Mouse (Mus musculus): ENCODE data around the gene Ppp4r3b. TPM values are rescaled to one million over a fixed set of nuclear protein-coding genes. Genes with fewer than 3 reads are reported as not detected.

Ppp4r3b gene
- polyA plus RNA-seq, 1 experiment from 2014 or later, result 38.8 TPM

DNA sequence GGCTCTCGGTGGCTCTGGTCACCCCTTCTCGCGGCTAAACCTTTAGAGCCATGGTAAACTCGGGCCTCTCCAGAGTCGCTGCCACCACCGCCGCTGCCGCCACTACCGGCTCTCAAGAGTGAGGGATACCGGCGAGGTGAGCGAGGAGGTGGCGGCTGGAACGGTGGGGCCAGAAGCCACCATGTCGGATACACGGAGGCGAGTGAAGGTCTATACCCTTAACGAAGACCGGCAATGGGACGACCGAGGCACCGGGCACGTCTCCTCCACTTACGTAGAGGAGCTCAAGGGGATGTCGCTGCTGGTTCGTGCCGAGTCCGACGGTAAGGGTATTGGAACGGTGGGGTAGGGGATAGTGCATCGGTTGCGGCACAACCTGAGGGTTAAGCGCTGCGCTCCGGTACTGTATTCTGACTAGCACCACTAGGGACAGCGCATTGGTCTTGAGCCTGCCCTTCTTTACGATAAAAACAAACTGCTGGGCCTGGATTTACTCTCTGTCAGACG, 488 bp downstream of the Ppp4r3b start:
- H3K27ac ChIP-seq (replicated peaks in 1 of 2; ENCODE audit: control insufficient read depth in 1 of 2, insufficient read depth in 1 of 2, low read depth in 2 of 2, low read length in 2 of 2), result peak overlapping the region; percentile 96 to 99

GRCm38 (mm10) chr11:29173706-29174436, 1.2 kb downstream of the Ppp4r3b start:
- Histone ChIP-seq H3K9ac (ENCODE audit: low read length) (peak overlapping the region; percentile 100), H3K4me2 (ENCODE audit: low read length) (peak overlapping the region; percentile 66), H3K9me3 (ENCODE audit: control insufficient read depth, low read length) (no peaks in the 10 kb centered on the region), H3K4me3 (ENCODE audit: control insufficient read depth in 1 of 2, insufficient read depth in 1 of 2, low read depth in 1 of 2, low read length in 2 of 2) (peak overlapping the region; percentile 71 to 99), H3K27me3 (ENCODE audit: control insufficient read depth, insufficient read depth, low read length) (no peaks in the 10 kb centered on the region), H3K4me1 (ENCODE audit: control insufficient read depth in 2 of 2, insufficient read depth in 2 of 2, low read length in 2 of 2) (peaks cover 0 to 11% of the 10 kb centered on the region in 2 experiments; a peak in 2 of 4 replicates), H3K36me3 (ENCODE audit: control insufficient read depth, insufficient read depth, low read length) (peaks cover 9% of the 10 kb centered on the region), H3K27ac (replicated peaks in 1 of 2; ENCODE audit: control insufficient read depth in 1 of 2, insufficient read depth in 1 of 2, low read depth in 2 of 2, low read length in 2 of 2) (peak overlapping the region; percentile 9 to 99; a peak in 2 of 4 replicates)
- ATAC-seq (ENCODE audit: insufficient number of reproducible peaks, insufficient read depth, low FRiP score, low read depth), result no peak
- 3% methylated on average over 13 of the region's 13 CpGs for WGBS

More for the DNA sequence above, 488 bp downstream of the Ppp4r3b start:
- 0% methylated on average over 38 of the region's 38 CpGs for WGBS
- no peaks in the 10 kb centered on the region for H3K9me3 ChIP-seq (ENCODE audit: control insufficient read depth, low read length)
- H3K4me1 ChIP-seq (ENCODE audit: control insufficient read depth in 2 of 2, insufficient read depth in 2 of 2, low read length in 2 of 2), result peaks cover 0 to 11% of the 10 kb centered on the region in 2 experiments; a peak in 2 of 4 replicates
- H3K4me2 ChIP-seq (ENCODE audit: low read length), result peak overlapping the region; percentile 66
- H3K9ac ChIP-seq (ENCODE audit: low read length), result peak overlapping the region; percentile 100
- peak overlapping the region; percentile 71 to 99 for H3K4me3 ChIP-seq (ENCODE audit: control insufficient read depth in 1 of 2, insufficient read depth in 1 of 2, low read depth in 1 of 2, low read length in 2 of 2)
- 0 out of 2 replicates have a peak, but pooled peaks cover 3% of the 10 kb centered on the region for H3K36me3 ChIP-seq (ENCODE audit: control insufficient read depth, insufficient read depth, low read length)
- peak; percentile 71 for ATAC-seq (ENCODE audit: insufficient number of reproducible peaks, insufficient read depth, low FRiP score, low read depth)
- H3K27me3 ChIP-seq (ENCODE audit: control insufficient read depth, insufficient read depth, low read length), result no peaks in the 10 kb centered on the region

DNA sequence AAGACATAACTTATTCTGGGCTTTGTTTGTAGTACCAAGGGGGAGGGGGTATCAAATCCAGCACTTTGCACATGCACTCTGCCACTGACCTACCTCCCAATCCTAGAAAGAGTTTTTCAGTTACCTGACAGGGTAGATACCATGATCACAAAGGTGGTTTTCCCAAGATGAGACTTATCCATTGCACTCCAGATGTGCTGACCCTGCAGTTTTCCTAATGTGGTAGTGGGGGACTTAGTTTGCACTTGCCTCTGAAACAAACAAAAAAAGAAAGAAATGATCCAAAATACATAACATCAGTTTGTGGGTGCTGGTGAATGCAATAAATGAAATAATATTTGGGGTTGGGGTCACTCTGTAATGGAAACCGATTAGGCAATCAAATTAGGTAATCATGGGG, 6.6 kb downstream of the Ppp4r3b start:
- ATAC-seq (ENCODE audit: insufficient number of reproducible peaks, insufficient read depth, low FRiP score, low read depth), result no peak
- H3K27me3 ChIP-seq (ENCODE audit: control insufficient read depth, insufficient read depth, low read length), result no peaks in the 10 kb centered on the region
- H3K9ac ChIP-seq (ENCODE audit: low read length), result no peak overlapping the region
- H3K4me2 ChIP-seq (ENCODE audit: low read length), result no peak overlapping the region
- H3K36me3 ChIP-seq (ENCODE audit: control insufficient read depth, insufficient read depth, low read length), result peaks cover 31% of the 10 kb centered on the region
- no peaks in the 10 kb centered on the region for H3K9me3 ChIP-seq (ENCODE audit: control insufficient read depth, low read length)
- 100% methylated on average over 1 of the region's 1 CpGs for WGBS
- no peak overlapping the region for H3K27ac ChIP-seq (replicated peaks in 1 of 2; ENCODE audit: control insufficient read depth in 1 of 2, insufficient read depth in 1 of 2, low read depth in 2 of 2, low read length in 2 of 2)
- H3K4me3 ChIP-seq (ENCODE audit: control insufficient read depth in 1 of 2, insufficient read depth in 1 of 2, low read depth in 1 of 2, low read length in 2 of 2), result no peak overlapping the region
- H3K4me1 ChIP-seq (ENCODE audit: control insufficient read depth in 2 of 2, insufficient read depth in 2 of 2, low read length in 2 of 2), result peaks cover 4 to 11% of the 10 kb centered on the region in 2 experiments

- H3K36me3 ChIP-seq (ENCODE audit: control insufficient read depth, insufficient read depth, low read length), result peaks cover 44% of the 10 kb centered on the region
- H3K27ac ChIP-seq (replicated peaks in 1 of 2; ENCODE audit: control insufficient read depth in 1 of 2, insufficient read depth in 1 of 2, low read depth in 2 of 2, low read length in 2 of 2), result peak overlapping the region in 1 of 2 experiments; percentile 29; a peak in 1 of 4 replicates
- H3K9me3 ChIP-seq (ENCODE audit: control insufficient read depth, low read length), result no peaks in the 10 kb centered on the region
- H3K4me1 ChIP-seq (ENCODE audit: control insufficient read depth in 2 of 2, insufficient read depth in 2 of 2, low read length in 2 of 2), result peaks cover 4 to 11% of the 10 kb centered on the region in 2 experiments
- H3K27me3 ChIP-seq (ENCODE audit: control insufficient read depth, insufficient read depth, low read length), result no peaks in the 10 kb centered on the region
- no peak overlapping the region for H3K4me2 ChIP-seq (ENCODE audit: low read length)
- 64% methylated on average over 3 of the region's 3 CpGs for WGBS
- no peak for ATAC-seq (ENCODE audit: insufficient number of reproducible peaks, insufficient read depth, low FRiP score, low read depth)
- peak overlapping the region; percentile 30; the same call in 1 of the 2 replicates for H3K9ac ChIP-seq (ENCODE audit: low read length)
- H3K4me3 ChIP-seq (ENCODE audit: control insufficient read depth in 1 of 2, insufficient read depth in 1 of 2, low read depth in 1 of 2, low read length in 2 of 2), result no peak overlapping the region
Observed at GRCm38 (mm10) chr11:29180657-29181056, 8.0 kb downstream of the Ppp4r3b start.

- WGBS, result 43% methylated on average over 5 of the region's 5 CpGs
- H3K9me3 ChIP-seq (ENCODE audit: control insufficient read depth, low read length), result no peaks in the 10 kb centered on the region
- H3K27me3 ChIP-seq (ENCODE audit: control insufficient read depth, insufficient read depth, low read length), result no peaks in the 10 kb centered on the region
- H3K27ac ChIP-seq (replicated peaks in 1 of 2; ENCODE audit: control insufficient read depth in 1 of 2, insufficient read depth in 1 of 2, low read depth in 2 of 2, low read length in 2 of 2), result peak overlapping the region; percentile 21 to 48; a peak in 3 of 4 replicates
- no peak for ATAC-seq (ENCODE audit: insufficient number of reproducible peaks, insufficient read depth, low FRiP score, low read depth)
- H3K4me3 ChIP-seq (ENCODE audit: control insufficient read depth in 1 of 2, insufficient read depth in 1 of 2, low read depth in 1 of 2, low read length in 2 of 2), result no peak overlapping the region
- H3K36me3 ChIP-seq (ENCODE audit: control insufficient read depth, insufficient read depth, low read length), result peaks cover 52% of the 10 kb centered on the region
- no peak overlapping the region for H3K9ac ChIP-seq (ENCODE audit: low read length)
- peak overlapping the region; percentile 25; the same call in 1 of the 2 replicates for H3K4me2 ChIP-seq (ENCODE audit: low read length)
- H3K4me1 ChIP-seq (ENCODE audit: control insufficient read depth in 2 of 2, insufficient read depth in 2 of 2, low read length in 2 of 2), result peaks cover 4 to 11% of the 10 kb centered on the region in 2 experiments
Observed at GRCm38 (mm10) chr11:29181751-29182150, 9.1 kb downstream of the Ppp4r3b start.

DNA sequence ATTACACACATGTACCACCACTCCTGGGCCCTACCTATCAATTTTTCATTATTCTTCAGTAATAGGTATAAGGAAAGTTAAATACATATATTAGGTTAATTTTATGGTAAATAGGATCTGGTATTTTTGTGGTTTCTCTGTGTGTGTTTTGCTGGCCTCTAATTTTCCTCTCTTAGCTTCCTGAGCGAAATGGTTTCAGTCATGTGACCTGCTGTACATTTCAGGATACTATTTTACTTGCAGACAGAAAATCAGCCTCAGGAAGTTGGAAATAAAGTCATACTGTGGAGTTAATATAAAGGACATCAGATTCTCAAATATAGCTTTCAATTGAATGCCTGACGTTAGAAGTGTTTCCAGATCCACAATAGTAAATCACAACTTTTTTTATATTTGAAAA, 16.3 kb downstream of the Ppp4r3b start:
- Histone ChIP-seq H3K36me3 (ENCODE audit: control insufficient read depth, insufficient read depth, low read length) (peaks cover 73% of the 10 kb centered on the region), H3K4me3 (ENCODE audit: control insufficient read depth in 1 of 2, insufficient read depth in 1 of 2, low read depth in 1 of 2, low read length in 2 of 2) (no peak overlapping the region), H3K9me3 (ENCODE audit: control insufficient read depth, low read length) (no peaks in the 10 kb centered on the region), H3K27ac (replicated peaks in 1 of 2; ENCODE audit: control insufficient read depth in 1 of 2, insufficient read depth in 1 of 2, low read depth in 2 of 2, low read length in 2 of 2) (no peak overlapping the region), H3K9ac (ENCODE audit: low read length) (no peak overlapping the region), H3K4me1 (ENCODE audit: control insufficient read depth in 2 of 2, insufficient read depth in 2 of 2, low read length in 2 of 2) (no peaks in the 10 kb centered on the region), H3K4me2 (ENCODE audit: low read length) (no peak overlapping the region), H3K27me3 (ENCODE audit: control insufficient read depth, insufficient read depth, low read length) (no peaks in the 10 kb centered on the region)
- 84% methylated on average over 2 of the region's 2 CpGs for WGBS
- no peak for ATAC-seq (ENCODE audit: insufficient number of reproducible peaks, insufficient read depth, low FRiP score, low read depth)

DNA sequence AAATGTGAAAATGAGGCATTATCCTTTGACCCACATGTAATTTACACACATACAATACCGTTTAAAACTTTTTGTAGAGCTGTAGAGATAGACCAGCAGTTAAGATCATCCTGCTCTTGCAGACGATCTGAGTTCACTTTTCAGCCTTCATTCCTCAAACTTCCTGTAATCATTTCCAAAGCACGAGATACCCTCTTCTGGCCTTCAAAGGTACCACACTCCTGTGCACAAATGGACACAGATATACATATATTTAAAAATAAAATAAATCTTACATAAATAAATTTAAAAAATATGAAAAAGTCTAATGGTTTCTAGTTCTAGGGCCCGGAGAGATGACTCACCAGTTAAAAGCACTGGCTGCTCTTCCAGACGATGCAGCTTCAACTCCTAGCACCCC, 31.0 kb downstream of the Ppp4r3b start:
- Histone ChIP-seq H3K27me3 (ENCODE audit: control insufficient read depth, insufficient read depth, low read length) (no peaks in the 10 kb centered on the region), H3K9me3 (ENCODE audit: control insufficient read depth, low read length) (no peaks in the 10 kb centered on the region), H3K4me1 (ENCODE audit: control insufficient read depth in 2 of 2, insufficient read depth in 2 of 2, low read length in 2 of 2) (no peaks in the 10 kb centered on the region), H3K27ac (replicated peaks in 1 of 2; ENCODE audit: control insufficient read depth in 1 of 2, insufficient read depth in 1 of 2, low read depth in 2 of 2, low read length in 2 of 2) (no peak overlapping the region), H3K9ac (ENCODE audit: low read length) (no peak overlapping the region), H3K36me3 (ENCODE audit: control insufficient read depth, insufficient read depth, low read length) (peaks cover 70% of the 10 kb centered on the region), H3K4me2 (ENCODE audit: low read length) (no peak overlapping the region), H3K4me3 (ENCODE audit: control insufficient read depth in 1 of 2, insufficient read depth in 1 of 2, low read depth in 1 of 2, low read length in 2 of 2) (no peak overlapping the region)
- WGBS, result 85% methylated on average over 5 of the region's 5 CpGs
- no peak for ATAC-seq (ENCODE audit: insufficient number of reproducible peaks, insufficient read depth, low FRiP score, low read depth)
